Mouse (Mus musculus): ENCODE data around the gene Gm9639.

DNA sequence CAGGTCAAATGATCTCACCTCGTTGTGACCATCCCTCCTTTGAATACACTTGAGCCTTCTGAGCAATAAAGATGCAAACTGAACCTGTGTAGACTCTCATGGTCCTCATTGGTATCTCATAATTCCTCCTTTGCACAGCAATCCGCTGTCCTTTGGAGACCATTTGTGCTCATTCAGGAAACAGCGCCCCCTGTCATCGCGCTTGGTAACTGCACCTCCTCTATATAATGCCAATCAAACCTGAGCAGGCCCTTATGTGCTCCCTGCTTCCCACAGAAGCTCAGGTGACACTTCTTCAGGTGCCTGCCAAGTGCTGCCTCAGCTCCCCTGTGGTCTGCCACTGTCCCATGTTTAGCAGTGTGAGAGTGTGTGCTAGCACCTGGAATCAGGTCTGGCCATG, 20.6 kb upstream of the Gm9639 start:
- no peak for TF ChIP-seq POLR2A (IDR thresholded peaks at IDR 0.05; ENCODE audit: extremely low read depth, insufficient read depth, low read length)
- TF ChIP-seq CTCF (IDR thresholded peaks at IDR 0.05; ENCODE audit: extremely low read depth, insufficient read depth, low read length): peak; percentile 60
